Mouse (Mus musculus): ENCODE data around the gene Dlg5.

Dlg5 gene

GRCm38 (mm10) chr14:24106734-24107133 lies 139.0 kb downstream of the Dlg5 start:
- no peak for DNase-seq (ENCODE audit: low spot score)

DNA sequence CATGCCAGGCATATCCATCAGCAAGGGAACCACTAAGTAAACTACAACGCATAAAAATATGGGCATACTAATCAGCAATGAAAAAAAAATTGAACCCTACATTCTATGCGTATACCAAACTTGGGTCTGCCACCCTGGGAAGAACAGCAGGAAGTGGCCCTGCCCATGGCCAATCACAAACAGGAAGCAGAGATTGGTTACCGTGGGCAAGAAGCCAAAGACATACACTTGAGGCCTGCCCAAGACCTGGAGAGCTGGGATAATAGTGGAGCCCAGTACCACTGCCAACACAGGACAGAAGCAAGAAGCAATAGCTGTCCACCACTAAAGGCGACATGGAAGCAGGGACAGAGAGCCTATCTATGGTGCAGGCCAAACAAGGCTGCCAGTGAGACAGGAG lies 146.9 kb downstream of the Dlg5 start:
- DNase-seq (ENCODE audit: low spot score), result no peak

DNA sequence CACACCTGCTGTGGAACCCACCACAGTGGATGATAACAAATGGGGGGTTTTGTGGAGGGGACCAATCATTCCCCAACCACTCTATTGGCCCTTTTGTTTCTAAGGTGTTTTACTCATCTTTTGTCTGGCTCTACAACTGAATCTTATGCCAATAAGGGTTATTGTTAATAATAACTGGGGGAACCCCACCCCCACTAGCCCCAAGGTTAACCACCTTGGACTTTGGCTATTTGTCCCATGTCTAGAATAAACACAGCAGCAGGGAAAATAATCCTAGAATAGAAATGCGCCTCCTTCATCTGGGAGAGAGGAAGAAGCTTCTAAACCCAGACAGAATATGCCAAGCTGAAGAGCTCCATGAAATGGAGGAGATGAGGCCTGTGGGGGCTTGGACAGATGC lies 151.1 kb downstream of the Dlg5 start:
- no peak for DNase-seq (ENCODE audit: low spot score)

DNA sequence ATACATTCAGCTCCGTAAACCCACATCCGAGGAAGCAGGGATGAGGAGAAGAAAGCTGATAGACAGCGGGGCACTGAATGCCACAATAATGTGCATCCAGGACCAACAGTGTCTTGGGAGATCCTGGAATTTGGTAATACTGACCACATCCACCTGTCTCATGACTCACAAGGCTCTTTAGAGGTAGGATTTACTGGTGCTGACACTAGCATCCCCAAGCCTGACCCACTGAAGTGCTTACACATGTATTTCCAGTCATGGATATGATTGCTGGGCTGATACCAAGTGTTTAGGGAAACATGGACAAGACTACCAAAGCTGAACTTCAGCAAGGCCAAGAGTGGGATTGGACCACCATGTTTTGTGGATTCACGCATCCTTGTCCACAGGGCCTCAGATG lies 152.5 kb downstream of the Dlg5 start:
- DNase-seq (ENCODE audit: low spot score), result no peak

DNA sequence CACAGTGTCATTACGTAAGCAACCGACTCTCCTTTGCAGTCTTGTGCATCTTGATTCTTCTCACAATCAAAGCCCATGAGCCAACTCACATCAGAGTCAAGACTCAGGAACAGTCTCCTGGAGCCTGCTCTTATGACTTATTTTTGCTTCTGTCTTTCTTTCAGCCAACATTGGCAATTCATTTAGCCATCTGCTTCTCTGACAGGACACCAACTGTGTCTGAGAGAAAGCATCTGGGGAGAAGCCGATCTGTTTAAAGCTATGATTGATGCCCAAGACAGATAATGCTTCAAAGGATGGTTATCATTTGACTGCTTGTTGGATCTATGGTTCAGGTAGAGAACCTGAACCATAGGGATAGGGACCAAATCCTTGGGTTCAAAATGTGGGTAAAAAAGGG lies 153.3 kb downstream of the Dlg5 start:
- DNase-seq (ENCODE audit: low spot score), result no peak

DNA sequence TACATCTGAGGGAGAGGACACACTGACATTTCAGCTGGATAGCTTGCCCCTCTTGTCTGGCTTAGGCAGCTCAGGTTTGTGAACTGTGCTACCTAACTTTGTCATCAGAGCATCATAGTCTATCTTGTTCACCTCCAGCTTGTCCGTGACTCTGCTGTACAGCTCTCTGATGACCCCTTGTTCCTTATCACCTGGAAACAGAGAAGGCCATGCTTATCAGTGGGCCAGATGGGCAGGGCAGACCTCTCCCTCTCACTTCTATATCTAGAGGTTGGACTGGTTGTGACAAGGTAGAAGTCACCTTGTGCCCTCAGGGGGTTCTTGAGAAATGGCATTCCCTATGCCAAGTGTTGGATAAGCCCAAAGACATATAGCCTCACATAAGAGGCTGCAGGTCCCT lies 154.9 kb downstream of the Dlg5 start:
- DNase-seq (ENCODE audit: low spot score), result no peak

DNA sequence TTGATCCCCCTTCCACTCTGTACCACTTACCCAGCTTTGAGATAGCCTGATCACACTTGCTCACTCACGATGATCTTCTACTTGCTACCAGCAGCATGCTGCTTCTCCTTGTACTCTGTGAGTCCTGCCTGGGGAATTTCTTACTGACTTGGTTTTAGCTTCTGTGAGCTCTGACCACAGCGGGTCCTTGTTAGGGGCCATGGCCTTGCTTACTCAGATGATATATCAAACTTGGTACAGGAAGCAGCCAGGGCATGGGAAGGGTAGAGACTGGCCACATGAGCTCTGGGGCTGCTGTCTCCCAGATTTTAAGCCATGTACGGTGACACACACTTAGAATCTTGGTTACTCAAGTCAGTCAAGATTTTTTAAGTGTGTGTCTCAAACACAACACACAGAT lies 156.5 kb downstream of the Dlg5 start:
- DNase-seq (ENCODE audit: low spot score), result no peak

GRCm38 (mm10) chr14:24087430-24087829 lies 158.3 kb downstream of the Dlg5 start:
- DNase-seq (ENCODE audit: low spot score), result no peak

- no peak for DNase-seq (ENCODE audit: low spot score)
Observed at GRCm38 (mm10) chr14:24086481-24086880, 159.2 kb downstream of the Dlg5 start.
